Mouse (Mus musculus) forebrain, postnatal 0 days (tissue): ENCODE measurements around the gene Arrdc4. TPM values are rescaled to one million over a fixed set of nuclear protein-coding genes. Genes with fewer than 3 reads are reported as not detected.

Experiments used
- ATAC-seq: fragments of 200-750 bp; cut with Nextera tagmentation; 2 replicates; pipeline ENCODE4 v1.8.0; 2017; ENCODE audit warnings: mild to moderate bottlenecking, moderate library complexity
- DNase-seq: peaks from one replicate; pipeline ENCODE4 v3.0.0-alpha.2; 2015
- H3K27ac ChIP-seq: fragments of 300-500 bp; sonication (generic); 2 replicates; pipeline ENCODE4 v1.5.1; 2014; ENCODE audit warnings: low read depth, mild to moderate bottlenecking, antibody characterized with exemption, low read length, moderate library complexity, mixed read lengths
- H3K27me3 ChIP-seq: fragments of 300-500 bp; sonication (generic); 2 replicates; pipeline ENCODE4 v1.6.1; 2014; ENCODE audit warnings: mild to moderate bottlenecking, low read length, mixed read lengths; ENCODE audit not compliant: insufficient read depth
- H3K36me3 ChIP-seq: fragments of 300-500 bp; sonication (generic); 2 replicates; pipeline ENCODE4 v1.6.1; 2014; ENCODE audit warnings: mild to moderate bottlenecking, moderate library complexity; ENCODE audit not compliant: insufficient read depth
- H3K4me1 ChIP-seq: fragments of 300-500 bp; sonication (generic); 2 replicates; pipeline ENCODE4 v1.6.1; 2014; ENCODE audit warnings: antibody characterized with exemption; ENCODE audit not compliant: insufficient read depth
- H3K4me2 ChIP-seq: fragments of 300-500 bp; sonication (generic); 2 replicates; pipeline ENCODE4 v1.6.1; 2014; ENCODE audit warnings: low read depth, mild to moderate bottlenecking, moderate library complexity
- H3K4me3 ChIP-seq: fragments of 300-500 bp; sonication (generic); 2 replicates; pipeline ENCODE4 v1.5.1; 2014; ENCODE audit warnings: low read depth, low read length, mixed read lengths
- H3K9ac ChIP-seq: fragments of 300-500 bp; sonication (generic); 2 replicates; pipeline ENCODE4 v1.6.1; 2014; ENCODE audit warnings: mild to moderate bottlenecking
- H3K9me3 ChIP-seq: fragments of 300-500 bp; sonication (generic); 2 replicates; pipeline ENCODE4 v1.6.1; 2016; ENCODE audit warnings: low read length
- CTCF ChIP-seq: sonication (generic); IDR thresholded peaks from 2 replicates; pipeline ENCODE4 v1.5.1; 2016; ENCODE audit warnings: antibody characterized with exemption, control low read depth, low read depth
- WGBS: fragments of 180-500 bp; shearing (Covaris S2); extraction: QIAGEN DNeasy Blood & Tissue Kit; methylation state at CpG from one replicate; pipeline ENCODE4 v1.1.7; 2014; 5-methylcytosine and 5-hydroxymethylcytosine counted together
- polyA plus RNA-seq: library from polyadenylated mRNA; unstranded; fragments of >200 nt; fragmentation: Nextera tagmentation; extraction: Ambion mirVana; gene quantifications from 2 replicates; pipeline ENCODE4 v1.2.1, GENCODE M21; 2015
- total RNA-seq: library from RNA; depleted of rRNA; stranded (reverse); fragments of >200 nt; gene quantifications from 2 replicates; pipeline ENCODE4 v1.2.3, GENCODE M21; 2014; rRNA removed

The Arrdc4 gene
- total RNA-seq (50.5 and 54.0 TPM in 2 replicates), polyA plus RNA-seq (58.3 and 75.2 TPM in 2 replicates)

DNA sequence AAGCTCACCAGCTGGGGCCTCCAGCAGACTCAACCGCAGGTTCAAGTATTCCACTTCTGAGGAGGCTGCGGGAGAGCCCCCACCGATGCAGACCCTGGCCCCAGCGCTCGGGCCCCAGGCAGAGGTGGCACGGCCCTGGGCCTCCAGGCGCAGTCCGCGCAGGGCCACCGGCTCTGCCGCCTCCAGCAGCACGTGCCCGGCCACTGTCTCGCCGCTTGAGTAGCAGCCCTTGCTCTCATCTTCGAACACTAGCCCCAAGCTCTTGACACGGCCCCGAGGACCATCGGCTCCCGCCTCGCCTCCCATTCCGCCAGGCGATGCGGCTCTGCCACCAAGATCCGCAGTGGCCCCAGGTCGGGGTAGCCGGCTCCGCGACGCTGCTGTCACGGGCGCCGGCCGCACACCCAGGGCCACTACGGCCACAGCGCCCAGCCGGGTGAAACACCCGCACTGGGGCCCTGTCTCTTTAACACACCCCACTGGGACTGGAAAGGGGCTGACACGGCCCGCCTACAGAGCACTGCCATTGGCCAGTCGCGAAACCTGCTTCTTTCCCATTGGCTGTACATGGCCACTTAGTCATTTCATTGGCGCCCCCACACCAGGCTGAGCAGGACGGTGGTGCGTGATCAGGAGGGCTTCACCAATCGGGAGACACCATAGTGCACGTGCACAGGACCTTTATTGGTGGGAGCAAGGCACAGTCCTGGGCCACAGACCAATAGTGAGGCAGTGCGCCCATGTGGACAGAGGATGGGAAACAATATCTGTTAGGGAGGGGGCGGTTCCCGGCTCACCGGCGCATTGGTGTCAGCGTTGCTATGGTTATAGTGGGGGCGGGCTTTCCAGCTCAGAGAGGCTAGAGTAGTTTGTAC, at the start of gene Arrdc4:
TSS of gene Arrdc4 (minus strand) at position 481 of the 875 bp plus-strand sequence.
- 0 out of 2 replicates have a peak, but pooled peaks have one; percentile 9 for TF ChIP-seq CTCF
- Histone ChIP-seq H3K9me3 (no peaks in the 10 kb centered on the region), H3K36me3 (no peaks in the 10 kb centered on the region), H3K9ac (peak within 1 kb of the TSS; percentile 98), H3K27me3 (no peaks in the 10 kb centered on the region), H3K27ac (peak within 1 kb of the TSS; percentile 95), H3K4me1 (0 out of 2 replicates have a peak, but pooled peaks cover 16% of the 10 kb centered on the region), H3K4me3 (peak within 1 kb of the TSS; percentile 88), H3K4me2 (peak within 1 kb of the TSS; percentile 73)
- 3% methylated on average over 54 of the region's 54 CpGs for WGBS
- DNase-seq: peak; percentile 99
- ATAC-seq: peak; percentile 99

DNA sequence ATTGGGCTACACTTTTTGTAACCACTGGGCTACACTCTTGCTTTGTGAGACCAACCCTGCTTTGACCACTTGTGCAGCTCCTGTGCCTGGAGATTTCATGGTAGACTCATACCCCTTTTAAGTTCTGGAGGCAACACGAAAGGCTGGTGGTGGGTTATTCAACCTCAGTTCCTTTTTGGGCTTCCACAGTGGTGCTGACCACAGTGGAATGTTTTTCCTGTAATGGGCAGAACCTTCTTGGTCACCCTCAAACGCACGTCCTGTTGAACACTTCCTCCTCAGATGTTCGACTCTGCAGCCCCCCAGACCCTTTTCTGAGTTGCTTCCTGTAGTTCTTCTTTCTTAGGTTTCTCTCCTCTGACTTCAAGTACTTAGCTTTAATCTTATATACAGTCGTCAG, 46.5 kb upstream of the Arrdc4 start:
- TF ChIP-seq CTCF: no peak
- Histone ChIP-seq H3K4me3 (no peak overlapping the region), H3K4me1 (no peaks in the 10 kb centered on the region), H3K9ac (no peak overlapping the region), H3K9me3 (no peaks in the 10 kb centered on the region), H3K27ac (no peak overlapping the region), H3K27me3 (no peaks in the 10 kb centered on the region), H3K4me2 (no peak overlapping the region), H3K36me3 (no peaks in the 10 kb centered on the region)
- ATAC-seq (no peak), DNase-seq (no peak)
- 81% methylated on average over 5 of the region's 5 CpGs for WGBS

DNA sequence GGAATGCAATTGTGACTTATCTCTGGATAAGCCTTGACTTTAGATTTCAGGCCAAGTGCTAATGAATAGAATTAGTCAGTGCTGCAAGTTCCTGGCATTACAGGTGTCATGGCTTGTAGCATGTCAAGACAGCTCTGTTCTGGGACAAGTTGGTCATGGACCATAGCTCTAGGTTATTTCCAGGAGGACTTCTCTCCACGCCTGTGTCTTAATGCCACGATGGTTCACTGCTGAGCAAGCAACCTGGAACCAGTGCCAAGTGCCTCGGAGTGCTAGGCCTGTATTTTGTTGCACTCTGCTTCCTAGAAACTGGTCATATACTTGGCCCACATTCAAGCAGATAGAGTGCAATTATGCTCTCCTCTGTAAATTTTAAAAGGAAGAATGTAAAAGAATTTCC, 39.7 kb upstream of the Arrdc4 start:
- no peaks in the 10 kb centered on the region for H3K9me3 ChIP-seq
- no peaks in the 10 kb centered on the region for H3K36me3 ChIP-seq
- WGBS: 79% methylated on average over 3 of the region's 3 CpGs
- no peak overlapping the region for H3K4me3 ChIP-seq
- DNase-seq (no peak), ATAC-seq (no peak)
- H3K4me2 ChIP-seq: no peak overlapping the region
- H3K27ac ChIP-seq: no peak overlapping the region
- no peak overlapping the region for H3K9ac ChIP-seq
- no peaks in the 10 kb centered on the region for H3K4me1 ChIP-seq
- no peak for TF ChIP-seq CTCF
- no peaks in the 10 kb centered on the region for H3K27me3 ChIP-seq

DNA sequence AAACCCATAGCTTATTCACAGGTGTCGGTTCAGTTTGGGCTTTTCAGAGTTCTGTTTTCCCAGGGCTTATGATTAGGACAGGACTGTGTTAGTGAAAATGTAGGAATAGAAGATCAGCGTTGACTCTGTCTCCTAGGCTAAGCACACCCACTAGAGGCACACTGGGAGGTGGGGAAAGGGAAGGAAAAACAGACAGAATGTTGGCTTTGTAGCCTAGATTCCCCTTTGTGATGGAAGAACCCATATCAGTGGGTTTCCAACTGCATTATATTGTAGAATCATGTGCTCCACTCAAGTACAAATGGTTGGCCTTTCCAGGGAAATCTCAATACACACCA, 22.7 kb upstream of the Arrdc4 start:
- H3K4me1 ChIP-seq: no peaks in the 10 kb centered on the region
- no peaks in the 10 kb centered on the region for H3K27me3 ChIP-seq
- no peaks in the 10 kb centered on the region for H3K9me3 ChIP-seq
- no peak for DNase-seq
- H3K9ac ChIP-seq: no peak overlapping the region
- H3K36me3 ChIP-seq: no peaks in the 10 kb centered on the region
- H3K4me3 ChIP-seq: no peak overlapping the region
- no peak overlapping the region for H3K27ac ChIP-seq
- no peak for TF ChIP-seq CTCF
- no peak overlapping the region for H3K4me2 ChIP-seq
- WGBS: 81% methylated on average over 2 of the region's 2 CpGs
- ATAC-seq: no peak

DNA sequence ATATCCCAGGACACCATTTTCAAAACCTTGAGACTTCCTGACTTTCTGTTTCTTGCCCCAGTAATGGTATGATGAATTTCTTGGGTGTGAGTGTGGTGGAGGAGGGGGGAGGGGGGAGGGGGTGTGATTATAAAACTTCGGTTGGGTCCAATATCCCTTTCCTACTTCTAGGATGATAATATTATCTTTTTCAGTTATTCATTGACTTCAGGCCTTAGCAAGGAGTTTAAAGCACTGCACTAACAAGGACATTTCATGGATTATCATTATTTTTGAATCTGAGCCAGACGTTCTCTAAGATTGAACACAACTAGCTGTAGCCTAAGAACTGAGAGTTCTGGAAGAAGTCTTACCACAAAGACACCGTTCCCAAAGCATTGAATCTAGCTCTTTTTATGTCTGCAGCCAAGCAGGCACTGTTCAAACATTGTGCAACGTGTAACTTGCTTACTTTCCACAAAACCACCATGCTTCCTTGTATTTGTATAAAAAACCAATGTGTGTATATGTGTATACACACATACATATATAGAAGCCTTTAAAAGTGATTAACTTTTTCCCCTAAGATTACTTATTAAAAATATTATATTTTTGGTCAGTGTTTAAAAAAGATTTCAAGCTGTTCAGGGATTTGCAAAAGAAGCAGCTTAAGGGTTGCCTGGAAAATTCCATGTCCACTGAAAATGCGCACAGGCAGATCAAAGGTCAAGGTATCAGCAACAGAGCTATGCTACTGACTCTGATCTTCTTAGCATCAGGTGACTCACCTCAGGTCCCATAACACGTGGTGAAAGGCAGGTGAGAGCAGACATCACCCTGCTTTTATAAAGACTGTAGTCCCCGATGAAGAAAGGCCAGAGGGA, 22.1 kb upstream of the Arrdc4 start:
- WGBS: 76% methylated on average over 7 of the region's 7 CpGs
- H3K4me3 ChIP-seq: no peak overlapping the region

DNA sequence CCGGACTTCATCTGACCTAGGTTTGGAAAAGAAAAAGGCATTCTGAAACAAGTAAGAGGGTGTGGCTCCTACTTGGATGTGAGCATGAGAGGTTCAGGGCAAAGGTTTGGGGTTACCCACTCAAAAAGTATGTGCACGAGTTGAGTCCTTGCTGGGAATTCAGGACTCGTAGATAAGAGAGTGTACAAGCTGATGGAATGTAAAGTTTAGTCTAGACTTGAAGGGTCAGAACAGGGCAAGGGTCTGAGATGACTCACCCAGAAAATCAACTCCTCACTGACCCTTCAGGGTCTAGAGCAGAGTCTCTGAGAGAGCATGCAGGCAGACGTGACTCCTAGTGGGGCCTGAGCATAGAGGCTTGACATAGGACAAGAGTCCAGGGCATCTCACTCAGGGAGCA, 16.9 kb upstream of the Arrdc4 start:
- Histone ChIP-seq H3K9ac (no peak overlapping the region), H3K4me1 (no peaks in the 10 kb centered on the region), H3K9me3 (no peaks in the 10 kb centered on the region), H3K36me3 (no peaks in the 10 kb centered on the region), H3K27ac (no peak overlapping the region), H3K27me3 (no peaks in the 10 kb centered on the region), H3K4me3 (no peak overlapping the region), H3K4me2 (no peak overlapping the region)
- TF ChIP-seq CTCF: no peak
- 89% methylated on average over 4 of the region's 4 CpGs for WGBS
- no peak for ATAC-seq
- no peak for DNase-seq

More for the DNA sequence above, 22.1 kb upstream of the Arrdc4 start:
- Histone ChIP-seq H3K36me3 (no peaks in the 10 kb centered on the region), H3K9me3 (no peaks in the 10 kb centered on the region), H3K4me1 (no peaks in the 10 kb centered on the region), H3K9ac (no peak overlapping the region), H3K27me3 (no peaks in the 10 kb centered on the region), H3K27ac (no peak overlapping the region), H3K4me2 (no peak overlapping the region)
- no peak for ATAC-seq
- DNase-seq: no peak
- TF ChIP-seq CTCF: no peak
